Mouse (Mus musculus): Measurements from ENCODE around the gene Gab1.
A peak's percentile ranks its signal among the peaks of the same experiment; 100 is the strongest.

Gene Gab1

GRCm38 (mm10) chr8:80811591-80811991, 68.7 kb downstream of the Gab1 start:
- no peak for DNase-seq (ENCODE audit: low read depth, low spot score)

GRCm38 (mm10) chr8:80810916-80811315, 69.4 kb downstream of the Gab1 start:
- no peak for DNase-seq (ENCODE audit: low read depth, low spot score)

DNA sequence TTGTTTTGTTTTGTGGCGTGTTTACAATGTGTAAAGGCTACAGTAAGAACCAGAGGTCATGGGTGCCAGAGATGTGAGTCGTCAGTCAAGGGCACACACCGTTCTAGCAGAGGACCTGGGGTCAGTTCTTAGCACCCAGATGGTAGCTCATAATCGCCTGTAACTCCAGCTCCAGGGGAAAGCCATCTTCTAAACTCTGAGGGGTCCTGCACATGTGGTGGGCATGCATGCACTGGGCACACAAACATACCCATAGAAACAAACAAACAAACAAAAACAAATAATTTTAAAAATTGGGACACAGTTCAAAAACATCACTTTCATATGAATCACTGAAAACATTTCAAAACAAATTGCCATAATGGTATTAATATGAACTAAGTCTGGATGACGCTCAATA, 69.9 kb downstream of the Gab1 start:
- no peak for DNase-seq (ENCODE audit: low read depth, low spot score)

DNA sequence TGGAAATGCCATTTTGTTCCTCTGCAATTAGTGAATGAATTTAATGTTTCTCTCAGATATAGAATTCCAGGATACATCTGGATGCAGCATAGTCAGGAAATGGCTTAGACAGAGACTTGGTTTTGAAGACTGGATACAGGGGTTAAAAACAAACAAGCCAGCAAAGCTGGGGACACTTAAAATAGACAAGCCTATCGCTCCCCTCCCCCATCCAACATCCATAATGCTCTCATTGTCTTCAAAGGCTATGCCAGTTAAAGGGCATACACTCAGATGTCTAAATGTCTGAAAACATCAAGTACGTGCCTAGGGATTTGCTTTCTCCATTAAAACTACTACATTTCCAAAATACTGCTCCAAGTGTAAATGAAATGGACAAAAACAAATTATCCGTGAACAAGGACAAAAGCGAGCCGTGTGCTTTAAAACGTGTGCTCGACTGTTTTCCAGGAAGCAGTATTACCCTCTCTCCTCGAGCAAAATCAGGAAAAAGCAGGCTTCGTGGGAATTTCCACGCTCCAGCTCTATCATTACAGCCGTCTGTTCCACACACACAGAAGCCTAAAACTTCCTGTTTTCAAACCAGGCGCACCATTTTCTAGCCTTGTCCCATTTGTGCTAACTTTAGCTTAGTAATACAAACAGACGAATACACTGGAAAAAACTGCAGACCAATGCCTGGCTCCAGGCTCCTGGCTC, 72.4 kb downstream of the Gab1 start:
- no peak for DNase-seq (ENCODE audit: low read depth, low spot score)

DNA sequence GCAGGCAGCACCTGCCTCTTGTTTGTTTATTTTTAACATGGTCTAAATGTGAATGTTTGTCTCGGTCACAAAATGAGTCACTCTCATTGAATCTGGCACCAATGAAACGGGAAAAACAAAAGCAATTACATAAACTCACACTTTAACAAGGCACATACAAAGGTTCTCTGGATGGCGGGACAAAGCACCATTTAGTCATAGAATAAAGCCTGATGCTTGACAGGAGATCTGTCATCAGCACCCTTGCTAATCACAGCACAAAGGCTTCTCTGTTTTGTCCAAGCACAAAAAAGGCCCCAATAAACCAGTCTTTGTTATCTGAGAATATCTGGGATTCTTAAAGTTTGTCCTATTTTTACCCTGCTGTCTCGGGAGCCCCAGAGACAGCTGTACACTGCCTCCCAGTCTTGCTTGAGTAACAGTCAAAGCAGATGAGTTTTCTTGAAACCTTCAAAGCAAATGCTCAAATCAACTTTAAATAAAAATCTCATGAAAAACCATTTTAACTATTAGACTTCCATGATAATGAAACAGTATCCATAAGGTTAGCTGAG, 76.2 kb downstream of the Gab1 start:
- DNase-seq (ENCODE audit: low read depth, low spot score): no peak

DNA sequence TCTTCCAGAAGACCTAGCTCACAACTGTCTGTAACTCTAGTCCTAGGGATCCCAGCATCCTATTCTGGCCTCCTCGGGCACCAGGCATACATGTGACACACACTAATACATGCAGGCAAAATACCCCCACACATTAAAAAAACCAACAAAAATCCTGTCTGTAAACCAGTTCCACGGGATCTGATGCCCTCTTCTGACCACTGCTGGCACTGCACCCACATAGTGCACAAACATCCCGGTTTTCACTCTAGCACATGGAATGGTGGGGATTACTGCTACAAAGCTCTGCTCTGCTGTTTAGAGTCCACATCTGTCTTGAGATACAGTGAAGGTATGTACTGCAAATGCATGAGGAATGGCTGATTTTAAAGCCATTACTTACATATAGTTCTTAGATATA, 81.5 kb downstream of the Gab1 start:
- peak; percentile 42 for DNase-seq (ENCODE audit: low read depth, low spot score)

GRCm38 (mm10) chr8:80798198-80798777, 82.0 kb downstream of the Gab1 start:
- no peak for DNase-seq (ENCODE audit: low read depth, low spot score)

DNA sequence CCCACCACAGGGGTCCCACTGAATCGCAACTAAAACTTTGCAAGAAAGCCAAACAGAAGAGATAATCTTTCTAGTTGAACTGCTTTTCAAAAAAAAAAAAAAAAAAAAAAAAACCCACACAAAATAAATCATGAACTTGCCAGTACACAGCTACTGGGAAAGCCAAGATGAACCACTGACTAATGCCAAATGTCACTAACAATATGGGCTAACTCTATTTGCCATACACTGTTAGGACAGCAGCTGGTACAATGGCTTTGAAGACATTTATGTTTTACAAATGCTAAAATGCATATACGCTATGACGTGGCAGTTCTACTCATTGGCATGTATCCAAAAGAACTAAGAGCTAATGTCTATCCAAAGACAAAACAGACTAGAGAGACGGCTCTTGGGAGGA, 84.2 kb downstream of the Gab1 start:
- DNase-seq (ENCODE audit: low read depth, low spot score): no peak

DNA sequence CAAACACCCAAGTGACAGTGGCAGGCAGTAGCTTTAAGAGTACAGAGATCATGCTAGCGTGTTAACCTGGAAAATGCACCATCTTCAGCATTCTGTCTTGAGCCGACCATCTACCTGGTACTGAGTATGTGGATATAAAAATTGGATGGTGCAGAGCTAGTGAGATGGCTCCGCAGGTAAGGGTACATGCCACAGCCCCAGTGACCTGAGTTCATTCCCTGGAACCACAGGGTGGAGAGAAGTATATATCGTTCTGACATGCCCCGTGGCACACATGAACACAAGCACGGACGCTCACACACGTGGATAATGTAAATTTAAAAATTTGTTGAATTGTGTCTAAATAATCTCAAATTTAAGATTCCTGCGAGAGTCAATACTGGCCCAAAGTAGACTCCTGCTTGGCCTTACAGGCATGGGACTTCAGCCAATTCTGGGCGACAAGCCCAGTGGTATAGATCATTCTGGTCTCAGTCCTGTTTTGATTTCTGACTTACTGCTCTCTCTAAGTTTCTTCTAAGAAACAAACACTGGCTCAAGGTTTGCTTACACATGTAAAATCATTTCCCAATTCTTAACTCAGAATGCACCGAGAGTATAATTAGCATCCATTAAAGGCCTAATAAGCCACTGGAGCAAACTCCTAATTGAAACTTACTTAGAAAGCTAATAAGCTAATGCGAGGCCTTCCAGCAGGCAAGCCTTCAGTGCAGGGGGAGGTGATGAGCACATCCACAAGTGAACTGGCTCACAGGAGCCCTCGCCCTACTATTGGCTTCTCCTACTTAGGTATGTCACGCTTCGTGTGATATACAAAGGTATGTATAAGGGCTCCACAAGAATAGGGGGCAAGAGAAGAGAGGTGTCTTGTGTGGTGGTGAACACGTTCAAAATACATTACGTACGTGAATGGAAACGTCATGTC, 85.5 kb downstream of the Gab1 start:
- no peak for DNase-seq (ENCODE audit: low read depth, low spot score)

- DNase-seq (ENCODE audit: low read depth, low spot score): no peak
Measured at GRCm38 (mm10) chr8:80793791-80794515, 86.4 kb downstream of the Gab1 start.

DNA sequence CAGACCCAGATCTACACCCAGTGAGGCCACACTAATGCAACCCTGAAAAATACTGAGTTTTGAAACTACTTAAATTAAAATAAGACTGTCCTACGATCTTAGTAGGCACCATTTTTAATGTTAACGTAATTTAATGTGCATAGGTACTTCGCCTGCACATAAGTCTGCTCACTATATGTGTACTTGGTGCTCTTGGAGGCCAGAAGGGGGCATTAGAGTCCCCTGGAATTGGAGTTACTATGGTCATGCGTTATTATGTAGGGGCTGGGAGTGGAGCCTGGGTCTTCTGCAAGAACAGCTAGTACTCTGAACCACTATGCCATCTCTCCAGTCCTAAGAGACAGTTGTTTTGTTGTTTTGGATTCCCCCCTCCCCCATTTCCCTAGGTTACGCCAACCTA, 88.1 kb downstream of the Gab1 start:
- peak; percentile 33 for DNase-seq (ENCODE audit: low read depth, low spot score)

- no peak for DNase-seq (ENCODE audit: low read depth, low spot score)
Measured at GRCm38 (mm10) chr8:80789324-80789723, 91.0 kb downstream of the Gab1 start.

- DNase-seq (ENCODE audit: low read depth, low spot score): no peak
Measured at GRCm38 (mm10) chr8:80784559-80784958, 95.8 kb downstream of the Gab1 start.

DNA sequence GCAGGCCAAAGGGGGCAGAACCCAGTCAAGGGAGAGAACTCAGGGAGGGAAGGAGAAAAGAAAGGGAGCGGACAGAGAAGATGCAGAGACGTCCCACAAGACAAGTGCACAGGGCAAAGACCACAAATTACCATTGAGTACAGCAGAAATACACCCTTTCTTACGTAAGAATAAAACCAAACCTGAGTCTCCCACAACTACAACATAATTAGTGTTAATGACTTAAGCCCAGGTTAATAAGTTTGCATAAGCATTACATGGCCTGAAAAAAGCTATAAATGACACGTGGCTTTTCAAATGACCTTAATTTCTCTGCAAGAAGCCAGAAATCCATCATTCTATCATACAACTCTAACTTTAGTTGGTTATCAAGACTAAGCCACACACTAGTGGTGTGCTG, 97.0 kb downstream of the Gab1 start:
- DNase-seq (ENCODE audit: low read depth, low spot score): no peak

DNA sequence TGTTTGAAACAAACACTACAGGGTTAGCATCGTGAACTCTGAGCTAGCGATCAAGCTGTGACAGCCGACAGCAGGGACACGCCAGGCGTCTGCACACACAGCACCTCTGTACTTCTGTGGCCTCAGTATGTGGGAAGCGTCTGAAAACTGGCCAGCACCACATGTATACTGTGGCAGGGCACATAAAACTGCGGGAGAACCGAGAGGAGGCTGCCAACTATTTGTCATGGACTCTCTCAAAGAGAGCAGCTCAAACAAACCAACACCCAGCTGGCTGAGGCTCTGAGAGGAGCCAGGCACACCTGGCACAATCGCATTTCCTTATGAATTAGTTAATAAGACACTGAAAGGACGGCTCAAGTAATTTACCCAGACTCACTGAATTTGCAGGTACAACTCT, 99.0 kb downstream of the Gab1 start:
- DNase-seq (ENCODE audit: low read depth, low spot score): no peak

DNA sequence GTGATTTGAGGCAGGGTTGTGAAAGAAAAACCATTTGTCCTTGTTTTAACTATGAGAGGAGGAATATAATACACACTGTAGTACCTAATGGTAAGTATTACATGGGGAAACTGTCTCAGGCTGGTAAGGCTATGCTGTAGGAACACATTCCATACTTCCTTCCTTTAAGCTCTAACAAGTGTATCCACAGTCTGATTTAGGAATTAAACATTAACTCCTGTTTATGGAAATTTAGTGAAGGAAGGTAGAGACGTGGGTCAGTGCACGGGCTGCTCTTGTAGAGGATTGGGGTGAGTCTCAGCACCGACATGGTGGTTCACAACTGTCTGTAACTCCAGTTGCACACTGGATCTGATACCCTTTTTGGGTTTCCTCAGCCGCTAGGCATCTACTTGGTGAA, 100.0 kb downstream of the Gab1 start:
- DNase-seq (ENCODE audit: low read depth, low spot score): no peak

GRCm38 (mm10) chr8:80776436-80776835, 103.9 kb downstream of the Gab1 start:
- DNase-seq (ENCODE audit: low read depth, low spot score): no peak

- DNase-seq (ENCODE audit: low read depth, low spot score): peak; percentile 46
Measured at GRCm38 (mm10) chr8:80772732-80773460, 107.4 kb downstream of the Gab1 start.

DNA sequence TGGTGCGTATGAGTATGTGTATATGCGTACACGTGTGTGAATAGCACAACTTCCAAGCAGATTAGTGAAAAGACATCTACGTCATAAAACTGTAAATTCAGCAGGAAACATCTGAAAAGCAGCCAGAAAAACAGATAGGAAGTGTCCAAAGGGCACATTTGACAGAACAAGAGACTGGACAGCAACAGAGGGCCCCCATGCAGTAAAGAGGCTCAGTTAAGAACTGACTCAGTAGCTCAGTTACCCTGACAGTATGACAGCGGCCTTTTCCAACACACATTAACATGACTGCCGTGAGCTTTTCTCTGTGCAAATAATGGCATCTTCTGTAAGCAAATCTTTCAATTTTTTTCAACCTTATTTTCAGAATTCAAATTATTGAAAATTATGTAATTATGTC, 111.9 kb downstream of the Gab1 start:
- DNase-seq (ENCODE audit: low read depth, low spot score): no peak

DNA sequence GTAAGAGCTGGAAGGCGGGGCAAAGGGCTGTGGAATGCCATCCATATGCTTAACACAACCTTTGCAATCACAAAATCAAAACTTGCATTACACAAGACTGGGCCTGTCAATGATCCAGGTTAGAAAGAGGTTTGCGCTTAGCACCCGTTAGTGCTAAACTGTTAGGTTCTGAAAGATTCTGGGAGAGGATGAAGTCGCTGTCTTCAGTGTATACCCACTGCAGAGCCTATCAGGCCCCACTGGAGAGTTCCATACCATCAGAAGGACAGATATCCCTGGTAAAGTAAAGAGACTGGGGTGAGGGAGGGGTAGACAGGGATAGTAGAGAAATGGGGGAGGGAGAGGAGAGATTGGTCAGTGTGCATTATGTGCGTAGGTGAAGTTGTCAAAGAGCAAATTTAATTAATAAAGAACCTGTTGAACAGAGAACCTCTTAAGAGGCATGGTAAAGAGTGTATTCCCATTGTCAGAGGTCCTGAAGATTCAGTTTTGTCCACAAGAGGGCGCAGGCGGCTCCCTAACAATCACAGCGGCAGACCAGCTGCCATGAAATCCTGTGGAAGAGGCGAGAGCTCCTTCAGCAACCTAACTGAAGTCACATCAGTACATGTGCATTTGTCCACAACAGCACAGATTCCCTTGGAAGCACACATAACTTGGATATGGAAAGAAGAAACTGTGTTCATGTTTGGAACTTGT, 127.2 kb downstream of the Gab1 start:
- peak; percentile 88 for DNase-seq (ENCODE audit: low read depth, low spot score)

Data from ES-CJ7 (cell line).